Mouse (Mus musculus): ENCODE measurements around the gene Prg3.

Gene Prg3

DNA sequence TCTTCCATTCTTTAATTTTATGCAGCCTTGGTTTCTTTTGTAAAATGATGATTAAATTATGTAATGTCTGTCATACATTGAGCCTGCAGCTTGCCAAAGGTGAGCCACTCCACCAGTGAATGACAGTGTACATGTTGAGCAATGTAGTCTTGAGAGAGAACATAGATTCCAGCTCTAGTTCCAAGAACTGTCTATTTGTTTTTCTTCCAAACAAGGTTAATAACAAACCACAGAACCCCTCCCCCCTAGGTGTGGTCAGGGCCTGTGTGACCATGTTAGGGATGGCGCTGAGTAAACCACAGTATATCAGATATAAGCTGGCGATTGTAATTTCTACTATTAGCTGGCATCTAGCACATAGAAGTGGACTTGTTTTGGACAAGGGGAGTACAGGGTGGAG is 8.4 kb downstream of the Prg3 start:
- no peak for DNase-seq (ENCODE audit: low spot score)

DNA sequence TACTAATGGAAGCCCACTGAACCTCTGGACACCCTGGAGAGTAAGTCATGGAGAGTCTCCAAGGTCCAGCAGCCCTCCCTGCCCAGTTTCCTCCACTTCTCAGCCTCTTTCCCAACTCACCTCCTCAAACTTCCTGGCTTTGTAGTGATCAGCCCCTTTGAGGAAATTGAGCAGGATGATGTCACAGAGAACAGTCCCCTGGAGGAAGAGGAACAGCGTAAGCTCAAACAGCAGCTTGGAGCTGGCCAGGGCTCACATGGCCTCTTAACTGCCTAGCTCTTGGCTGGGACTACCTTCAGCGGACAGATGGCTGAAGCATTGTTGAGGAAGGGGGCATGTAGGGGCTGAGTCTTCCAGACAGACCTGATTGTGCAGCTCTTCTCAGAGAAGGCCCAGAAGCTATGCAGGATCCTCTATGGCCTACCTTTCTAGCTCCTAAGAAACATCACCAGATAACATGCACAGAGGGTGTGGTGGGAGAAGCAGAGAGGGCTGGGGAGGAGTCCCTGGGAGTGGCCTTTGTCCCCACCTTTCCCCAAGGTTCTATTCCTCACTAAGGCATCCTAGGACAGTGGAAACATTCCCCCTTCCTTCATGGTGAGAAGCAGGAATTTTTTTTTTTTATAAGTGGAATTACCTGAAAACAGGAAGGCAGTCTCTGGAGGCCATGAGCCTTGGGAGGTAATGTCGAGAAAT is 11.6 kb downstream of the Prg3 start:
- DNase-seq (ENCODE audit: low spot score) = no peak

DNA sequence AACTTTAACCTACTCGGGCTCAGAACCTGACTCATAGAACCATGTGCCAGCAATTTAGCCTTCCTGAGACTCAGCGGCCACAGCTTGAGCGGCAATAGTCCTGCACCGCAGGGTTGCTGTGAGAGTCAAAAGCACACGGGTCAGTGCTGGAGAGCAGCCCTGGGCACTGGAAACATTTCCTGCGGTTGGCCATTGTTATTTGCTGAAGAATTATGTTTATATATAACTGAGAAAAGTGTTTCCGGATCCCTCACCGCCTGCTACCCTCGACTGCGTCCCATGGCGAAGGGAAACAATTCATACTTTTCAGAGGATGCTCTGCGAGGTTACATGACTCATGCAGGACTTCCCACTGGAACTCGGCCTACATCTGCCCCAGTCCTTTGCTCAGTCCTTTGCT is 13.5 kb downstream of the Prg3 start:
- no peak for DNase-seq (ENCODE audit: low spot score)

DNA sequence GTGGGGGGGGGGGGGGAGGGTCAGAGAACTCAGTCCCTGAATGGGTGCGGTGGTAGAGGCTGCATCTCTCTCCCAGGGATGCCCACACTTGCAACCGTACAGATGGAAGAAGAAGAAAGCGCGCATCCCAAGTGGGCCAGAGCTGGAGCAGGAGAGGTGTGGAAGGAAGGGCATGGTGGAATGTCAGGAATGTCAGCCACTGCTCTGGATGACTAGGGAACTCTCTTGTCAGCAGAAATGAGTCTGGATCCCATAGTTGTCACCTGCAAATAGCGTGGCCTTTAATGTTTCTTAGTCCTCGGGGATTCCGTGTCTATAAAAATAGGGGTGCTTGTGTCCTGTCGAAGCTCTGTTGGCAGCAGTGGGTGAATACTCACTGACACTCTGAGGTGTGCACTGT is 14.6 kb downstream of the Prg3 start:
- no peak for DNase-seq (ENCODE audit: low spot score)

DNA sequence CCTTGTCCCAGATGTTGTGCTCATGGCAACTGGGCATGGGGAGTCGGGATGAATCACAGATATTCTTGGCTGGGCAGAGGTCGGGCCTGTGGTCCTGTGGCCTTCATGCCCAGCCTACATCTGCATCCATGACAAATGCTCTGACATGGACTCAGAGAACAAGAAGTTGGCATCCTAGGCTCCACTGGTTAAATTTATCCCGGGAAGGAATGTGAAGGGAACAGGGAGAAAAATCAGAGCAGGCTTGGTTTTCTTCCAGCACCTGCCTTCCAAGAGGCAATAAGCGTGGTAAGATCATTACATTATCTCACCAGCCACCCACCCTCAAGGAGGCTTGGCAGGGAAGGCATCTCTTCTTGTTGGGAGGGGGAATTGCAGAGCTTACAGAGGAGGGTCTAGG is 16.3 kb downstream of the Prg3 start:
- no peak for DNase-seq (ENCODE audit: low spot score)

DNA sequence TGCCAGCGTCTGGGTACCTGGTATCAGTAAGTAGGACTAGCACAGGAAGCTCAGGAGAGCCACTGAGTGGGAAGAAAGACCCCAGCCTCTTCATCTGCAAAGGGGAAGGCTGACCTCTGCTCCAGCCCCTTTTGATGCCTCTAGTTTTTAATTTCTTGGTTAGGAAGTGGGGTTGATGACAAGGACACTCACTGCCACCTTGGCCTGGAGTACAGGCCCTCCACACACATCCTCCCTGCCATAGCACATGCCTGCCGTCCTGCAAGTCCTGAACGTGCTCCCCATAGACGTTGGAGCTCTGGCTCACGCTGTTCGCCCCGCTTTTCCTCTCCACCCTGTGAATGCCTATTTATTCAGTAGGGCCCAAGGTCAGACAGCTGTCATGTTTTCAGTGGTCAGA is 18.6 kb downstream of the Prg3 start:
- DNase-seq (ENCODE audit: low spot score) = no peak

DNA sequence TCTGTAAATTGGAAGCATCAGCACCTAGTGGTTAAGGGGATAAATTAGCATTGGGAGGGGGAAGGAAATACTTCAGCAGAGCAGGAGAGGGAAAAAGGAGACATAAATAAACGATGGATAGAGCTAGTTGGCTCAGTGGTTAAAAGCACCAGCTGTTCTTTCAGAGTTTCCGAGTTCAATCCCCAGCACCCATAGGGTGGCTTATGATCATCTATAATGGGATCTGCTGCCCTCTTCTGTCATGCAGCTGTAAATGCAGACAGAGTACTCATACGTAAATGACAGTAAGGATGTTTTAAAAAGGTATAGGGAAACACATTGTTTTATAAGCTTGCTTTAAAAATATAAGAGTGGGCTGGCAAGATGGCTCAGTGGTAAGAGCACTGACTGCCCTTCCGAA is 19.7 kb downstream of the Prg3 start:
- DNase-seq (ENCODE audit: low spot score) = no peak

DNA sequence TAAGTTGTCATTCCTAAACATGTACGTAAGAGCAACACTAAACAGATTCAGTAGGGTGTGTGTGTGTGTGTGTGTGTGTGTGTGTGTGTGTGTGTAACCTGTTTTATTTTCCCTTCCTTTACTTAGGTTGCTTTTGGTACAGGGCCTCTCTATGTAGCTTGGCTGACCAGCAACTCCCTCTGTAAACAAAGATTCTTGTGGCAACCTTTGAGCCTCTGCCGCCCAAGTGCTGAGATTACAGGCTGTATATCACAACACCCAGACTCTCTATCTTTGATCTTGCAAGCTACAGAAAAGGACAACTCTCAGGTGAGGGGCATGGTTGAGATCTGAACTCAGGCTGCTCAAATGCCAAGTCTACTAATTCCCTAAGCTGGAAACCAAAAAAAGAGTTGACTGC is 21.2 kb downstream of the Prg3 start:
- no peak for DNase-seq (ENCODE audit: low spot score)

DNA sequence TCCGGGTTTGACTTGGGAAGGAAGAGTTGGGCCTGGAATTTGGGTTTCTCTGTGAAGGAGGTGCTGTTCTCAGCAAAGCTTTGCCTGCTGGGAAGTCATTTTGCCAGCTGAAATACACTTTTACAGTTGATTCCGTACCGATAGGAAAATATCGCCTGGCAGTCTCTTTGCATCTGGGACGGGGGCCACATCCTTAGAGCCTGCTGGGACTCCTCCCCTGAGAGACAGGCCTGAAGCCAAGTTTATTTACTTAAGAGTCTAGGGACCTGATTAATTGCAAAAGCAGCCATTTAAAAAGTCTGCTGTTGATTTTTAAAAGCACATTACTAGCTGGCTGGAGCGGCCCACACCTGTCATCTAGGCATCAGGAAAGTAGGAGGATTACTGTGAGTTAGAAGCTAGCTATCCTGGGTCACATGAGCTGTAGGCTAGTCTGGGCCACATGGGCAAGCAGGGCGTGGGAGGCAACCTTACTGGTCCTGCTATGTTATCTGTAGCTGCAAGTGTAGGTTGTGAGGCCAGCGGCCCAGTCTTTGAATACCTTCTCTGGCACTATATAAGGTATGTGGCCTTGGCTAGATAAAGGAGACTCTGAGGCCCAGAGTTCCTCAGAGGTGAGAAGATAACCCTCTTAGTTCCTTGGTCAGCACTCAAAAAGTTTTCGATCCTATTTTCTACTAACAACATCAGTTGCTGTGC is 24.0 kb downstream of the Prg3 start:
- no peak for DNase-seq (ENCODE audit: low spot score)

DNA sequence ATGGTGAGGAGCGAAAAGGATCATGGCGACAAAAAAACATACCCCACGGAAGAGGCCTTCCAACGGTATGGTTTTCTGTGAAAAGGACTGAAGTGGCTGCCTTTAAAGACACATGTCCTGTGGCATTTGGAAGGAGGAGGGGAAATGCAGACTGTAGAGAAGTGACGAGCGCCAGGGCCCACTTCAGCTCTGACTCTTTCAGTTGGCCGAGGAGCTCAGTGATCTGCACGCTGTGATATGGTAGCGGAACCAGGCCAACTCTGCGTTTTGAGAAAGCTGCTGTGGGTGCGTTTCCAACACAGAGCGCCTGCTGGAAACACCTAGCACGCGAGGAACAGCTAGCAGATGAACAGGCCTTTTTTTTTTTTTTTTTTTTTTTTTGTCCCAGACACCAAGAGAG is 24.7 kb downstream of the Prg3 start:
- no peak for DNase-seq (ENCODE audit: low spot score)

DNA sequence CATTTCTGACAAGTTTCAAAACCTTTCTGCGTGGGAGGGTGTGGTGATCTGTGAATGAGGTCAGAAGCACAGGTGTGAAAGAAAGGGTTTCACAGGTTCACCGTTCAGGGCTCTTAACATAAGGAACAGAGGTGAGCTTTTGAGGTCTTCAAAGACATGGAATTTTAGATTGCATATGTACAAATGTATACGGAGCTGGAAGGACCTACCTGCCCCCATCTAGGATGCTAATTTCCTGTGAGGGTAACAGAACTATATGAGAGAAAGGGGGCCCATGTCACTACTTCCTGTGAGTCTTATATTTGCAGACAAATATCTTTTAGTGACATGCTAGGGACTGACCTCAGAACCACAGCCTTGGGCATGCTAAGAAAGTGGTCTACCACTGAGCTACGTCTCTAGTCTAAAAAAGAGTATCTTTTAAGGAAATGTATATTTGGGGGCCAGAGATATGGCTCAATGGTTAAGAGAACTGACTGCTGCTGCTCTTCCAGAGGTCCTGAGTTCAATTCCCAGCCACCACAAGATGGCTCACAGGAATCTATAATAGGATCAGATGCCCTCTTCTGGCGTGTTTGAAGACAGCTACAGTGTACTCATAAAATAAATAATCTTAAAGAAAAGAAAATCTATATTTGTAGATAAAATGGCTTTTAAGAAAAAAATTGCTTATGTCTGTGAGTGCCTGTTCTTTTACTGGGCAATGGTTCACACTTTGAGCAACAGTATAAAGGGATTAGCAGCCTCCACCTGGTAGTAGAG is 26.0 kb downstream of the Prg3 start:
- DNase-seq (ENCODE audit: low spot score) = no peak

DNA sequence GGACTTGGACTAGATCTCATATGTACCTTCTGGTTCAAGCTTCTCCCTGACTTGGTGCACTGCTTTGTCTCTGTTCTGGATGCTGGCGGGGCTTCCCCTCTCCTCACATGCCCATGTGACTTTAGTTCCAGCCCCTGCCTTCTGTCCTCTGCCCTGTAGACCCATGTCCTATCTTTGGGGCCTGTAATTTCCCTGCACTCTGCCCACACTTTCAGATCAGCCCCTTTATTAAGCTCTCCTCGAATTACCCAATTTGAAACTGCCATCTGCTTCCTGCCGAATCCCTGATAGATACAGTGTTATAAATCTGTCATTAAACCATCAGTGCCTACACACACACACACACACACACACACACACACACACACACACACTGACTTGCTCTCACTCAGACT is 26.6 kb downstream of the Prg3 start:
- no peak for DNase-seq (ENCODE audit: low spot score)

DNA sequence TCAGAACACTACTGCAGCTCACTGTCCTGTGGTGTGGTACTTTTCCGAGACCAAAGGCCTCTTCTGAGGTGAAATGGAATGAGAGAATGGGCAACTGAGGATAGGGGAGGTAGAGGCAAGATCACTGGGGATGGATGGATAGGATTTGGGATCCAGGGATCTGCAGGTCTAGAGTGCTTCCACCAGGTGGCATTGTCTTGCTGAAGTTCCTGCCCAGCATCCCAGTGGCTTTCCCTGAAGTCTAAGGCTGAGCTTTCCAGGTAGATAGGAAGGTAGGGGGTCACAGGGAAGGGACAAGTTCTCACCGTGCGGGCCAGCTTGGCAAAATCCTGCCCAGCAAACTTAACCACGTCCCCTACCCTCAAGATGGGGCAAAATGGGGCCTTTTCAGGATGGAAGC is 34.0 kb downstream of the Prg3 start:
- DNase-seq (ENCODE audit: low spot score) = no peak

DNA sequence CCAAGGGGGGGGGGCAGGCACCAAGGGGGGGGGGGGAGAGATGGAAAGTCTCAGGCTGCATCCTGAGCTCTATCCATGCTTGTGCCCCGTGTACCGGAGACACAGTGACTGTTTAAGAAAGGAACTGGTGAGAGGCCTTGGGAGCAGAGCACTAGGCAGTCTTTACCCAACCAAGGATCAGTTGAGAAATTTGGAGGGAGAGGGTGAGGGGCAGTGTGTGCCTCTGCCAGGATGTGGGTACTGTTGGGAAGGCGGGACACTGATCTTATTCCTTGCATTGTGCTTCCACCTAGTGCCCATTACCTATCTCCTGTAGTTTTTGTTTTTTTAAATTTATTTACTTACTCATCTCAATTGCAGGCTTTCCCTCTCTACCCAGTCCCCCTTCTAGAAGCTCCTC is 38.2 kb downstream of the Prg3 start:
- no peak for DNase-seq (ENCODE audit: low spot score)

DNA sequence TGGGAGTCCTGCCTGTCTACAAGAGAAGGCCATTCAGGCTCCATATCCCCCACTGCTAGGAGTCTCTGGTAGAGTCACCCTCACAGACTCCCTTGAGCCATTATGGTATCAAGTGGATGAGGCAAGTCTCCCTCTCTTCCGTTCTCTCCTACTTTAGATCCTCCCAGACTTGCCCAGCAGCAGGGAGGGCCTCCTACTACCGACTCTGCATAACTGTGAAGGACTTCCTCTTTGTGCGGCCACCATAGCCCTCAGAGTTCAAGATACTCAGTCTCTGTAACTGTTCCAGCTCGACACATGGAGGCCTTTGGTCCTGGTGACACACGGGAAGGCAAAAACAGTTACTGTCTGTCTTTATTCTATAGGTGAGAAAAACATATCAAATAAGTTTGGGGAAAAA is 39.3 kb downstream of the Prg3 start:
- no peak for DNase-seq (ENCODE audit: low spot score)

DNA sequence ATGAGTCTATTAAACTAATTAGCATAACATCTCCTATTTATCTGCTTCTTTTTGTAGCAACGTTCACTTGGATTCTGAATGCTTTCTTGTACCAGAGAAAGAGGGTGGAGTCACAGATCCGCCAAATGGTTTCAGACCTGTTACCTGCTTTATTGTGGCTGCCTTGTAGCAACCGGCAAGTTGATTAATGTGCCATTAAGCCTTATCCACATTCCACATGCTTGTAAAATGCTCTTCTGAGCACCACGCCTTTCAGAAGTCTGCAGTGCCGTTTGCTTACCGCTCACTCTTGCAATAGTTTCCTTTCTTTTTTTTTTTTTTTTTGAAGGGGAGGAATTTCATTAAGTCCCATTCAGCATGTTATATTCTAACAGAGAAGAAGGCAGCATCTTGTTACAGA is 41.9 kb downstream of the Prg3 start:
- DNase-seq (ENCODE audit: low spot score) = no peak

DNA sequence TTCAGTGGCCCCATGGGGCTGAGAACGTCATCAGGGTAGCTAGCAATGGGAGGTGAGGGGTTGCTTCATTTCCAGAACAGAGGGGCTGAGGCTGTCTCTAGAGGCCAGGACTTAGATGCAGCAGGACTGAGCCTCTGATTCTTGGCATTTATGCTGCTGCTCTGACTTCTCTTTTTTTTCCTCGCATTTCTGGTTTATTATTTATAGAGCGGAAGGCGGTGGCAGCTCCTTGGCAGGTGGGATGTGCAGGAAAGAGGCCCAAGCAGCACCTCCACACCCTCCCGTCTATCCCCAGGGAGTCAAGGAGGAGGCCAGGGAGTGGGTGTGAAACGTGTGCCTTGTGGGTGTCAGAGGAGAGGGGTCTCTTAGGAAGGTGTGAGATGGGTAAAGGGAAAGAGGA is 43.0 kb downstream of the Prg3 start:
- DNase-seq (ENCODE audit: low spot score) = no peak

DNA sequence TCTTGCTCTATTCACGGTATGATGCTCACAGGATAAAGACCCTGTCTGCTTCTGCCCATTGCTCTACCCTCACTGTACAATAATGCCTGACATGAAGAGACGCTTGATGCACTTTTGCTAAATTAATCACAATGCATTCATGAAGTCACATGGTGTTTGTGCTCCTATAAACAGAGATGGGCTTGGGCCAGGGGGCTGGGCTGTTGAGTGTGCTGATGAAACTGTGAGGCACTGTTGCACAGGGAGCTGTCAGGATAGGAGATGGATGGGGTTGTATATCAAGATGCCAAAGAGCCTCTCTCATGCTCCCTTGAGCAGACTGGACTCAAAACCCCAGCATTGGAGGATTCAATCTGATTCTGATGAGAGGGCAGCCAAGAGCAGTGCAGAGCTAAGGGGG is 45.1 kb downstream of the Prg3 start:
- DNase-seq (ENCODE audit: low spot score) = no peak

DNA sequence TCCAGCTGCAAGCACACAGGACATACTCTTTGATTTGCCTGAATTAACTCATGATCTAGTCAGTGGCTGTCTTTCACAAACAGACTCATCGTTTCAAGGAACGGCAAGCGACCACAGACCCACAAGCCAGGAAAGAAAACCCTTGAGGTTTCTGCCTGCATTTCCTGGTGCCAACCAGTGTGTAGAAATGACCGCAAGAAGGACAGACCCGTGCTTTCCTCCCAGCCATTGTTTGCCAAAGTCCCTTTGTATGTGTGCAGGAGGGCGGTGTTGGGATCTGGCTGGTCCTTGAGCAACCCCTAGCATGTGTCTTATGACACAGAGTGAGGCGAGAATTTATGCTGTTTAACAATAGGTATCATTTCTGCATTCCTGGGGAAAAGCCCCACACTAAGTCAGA is 46.2 kb downstream of the Prg3 start:
- no peak for DNase-seq (ENCODE audit: low spot score)

DNA sequence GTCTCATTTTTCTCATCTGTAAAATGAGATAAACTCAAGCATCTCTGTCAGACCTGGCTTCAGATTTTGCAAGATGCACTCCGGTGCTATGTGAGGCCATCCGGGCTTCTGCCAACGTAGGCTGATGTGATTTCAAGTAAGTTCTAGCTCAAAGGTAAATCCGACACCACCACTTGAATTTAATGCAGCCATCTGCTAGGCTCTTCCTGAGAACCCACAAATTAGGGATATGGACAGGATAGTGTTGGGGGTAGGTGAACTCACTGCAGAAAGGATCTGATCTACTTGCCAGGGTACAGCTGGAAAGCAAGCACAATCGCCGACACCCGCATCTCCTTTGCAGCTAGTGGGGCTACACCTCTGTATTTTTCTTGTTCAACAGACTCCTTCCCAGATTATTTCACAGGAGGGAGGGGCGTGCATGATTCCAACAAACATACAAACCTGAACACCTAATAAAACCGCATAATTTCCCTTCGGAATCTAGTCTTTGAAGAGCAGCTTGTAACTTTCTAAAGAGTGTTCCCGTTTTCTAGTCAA is 48.6 kb downstream of the Prg3 start:
- DNase-seq (ENCODE audit: low spot score) = no peak

DNA sequence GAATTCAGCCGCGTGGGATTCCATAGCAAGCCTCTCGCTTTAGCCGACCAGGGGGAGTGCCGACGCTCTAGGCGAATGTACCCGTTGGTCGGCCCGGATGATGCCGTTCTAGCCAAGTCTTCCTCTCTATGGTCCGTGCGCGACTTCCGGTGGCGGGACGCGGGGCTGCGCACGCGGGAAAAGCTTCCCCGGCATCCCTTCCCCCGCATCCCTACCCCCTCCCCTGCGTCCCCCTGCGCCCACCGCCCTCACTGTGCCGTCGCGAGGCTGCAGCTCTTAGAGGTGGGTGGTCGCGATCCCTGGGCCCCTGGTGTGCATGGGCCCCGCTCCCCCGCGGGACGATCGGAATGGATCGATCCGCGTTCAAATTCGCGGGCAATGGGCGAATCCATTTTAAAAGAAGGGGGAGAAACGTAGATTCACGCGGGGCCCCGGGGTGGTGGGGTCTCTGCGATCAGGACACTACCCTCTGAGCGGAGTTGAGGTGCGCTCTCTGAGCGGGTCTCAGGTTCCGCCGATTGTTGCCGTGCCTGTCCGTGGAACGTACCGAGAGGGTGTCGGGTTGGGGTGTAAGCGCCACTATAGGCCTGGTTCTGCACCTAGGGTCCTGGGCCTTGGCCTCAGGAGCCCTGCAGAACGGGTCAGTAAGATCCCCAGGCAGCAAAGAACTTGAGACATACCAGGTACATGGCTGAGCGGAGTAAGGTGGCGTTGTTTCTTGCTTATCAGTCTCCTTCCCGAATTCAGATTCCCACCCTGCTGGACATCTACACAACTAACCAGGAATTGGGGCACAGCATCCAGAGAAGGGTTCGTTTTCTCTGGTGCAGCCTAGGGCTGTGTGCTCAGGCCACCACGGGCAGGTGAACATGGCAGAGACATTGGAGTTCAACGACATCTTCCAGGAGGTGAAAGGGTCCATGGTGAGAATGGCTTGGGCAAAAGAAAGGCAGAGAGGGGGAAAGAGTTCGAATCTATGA is 49.3 kb downstream of the Prg3 start, which contains the start of the genes Ssrp1 and P2rx3:
Gene Ssrp1 (plus strand): TSS at position 188 of the 980 bp plus-strand sequence.
Gene P2rx3 (minus strand): TSS at position 416 of the 980 bp plus-strand sequence.
- no peak for DNase-seq (ENCODE audit: low spot score)

DNA sequence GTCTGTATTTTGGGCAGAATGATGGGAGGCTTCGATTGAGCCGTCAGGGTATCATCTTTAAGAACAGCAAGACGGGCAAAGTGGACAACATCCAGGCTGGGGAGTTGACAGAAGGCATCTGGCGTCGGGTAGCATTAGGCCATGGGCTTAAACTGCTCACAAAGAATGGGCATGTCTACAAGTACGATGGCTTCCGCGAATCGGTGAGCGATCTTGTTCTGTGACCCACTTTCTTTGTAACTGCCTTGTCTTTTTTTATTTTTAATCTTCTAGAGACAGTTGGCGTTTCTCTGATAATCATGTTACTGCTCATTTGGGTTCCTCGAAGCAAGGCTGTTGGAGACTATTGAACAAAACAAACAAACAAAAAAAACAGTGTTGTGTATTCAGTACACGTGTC is 50.3 kb downstream of the Prg3 start:
- no peak for DNase-seq (ENCODE audit: low spot score)
